Mouse (Mus musculus) liver, adult 2 months (tissue): ENCODE data around the gene Garnl3. TPM values are rescaled to one million over a fixed set of nuclear protein-coding genes. Genes with fewer than 3 reads are reported as not detected.

Source experiments
- DNase-seq: peaks from one replicate; pipeline ENCODE4 v3.0.0-alpha.2; 2011; ENCODE audit warnings: low read depth, low spot score; ENCODE audit errors: extremely low read depth
- H3K27ac ChIP-seq: fragments of 200-500 bp; replicated peaks from 2 replicates; pipeline ENCODE4 v1.5.1; 2012; ENCODE audit warnings: low read depth, mild to moderate bottlenecking, control low read depth, inconsistent platforms, low read length; ENCODE audit not compliant: insufficient read depth
- H3K27me3 ChIP-seq: fragments of 200-500 bp; 2 replicates; pipeline ENCODE4 v1.6.1; 2012; ENCODE audit warnings: mild to moderate bottlenecking, moderate library complexity, low read length, inconsistent platforms; ENCODE audit not compliant: control insufficient read depth, insufficient read depth
- H3K36me3 ChIP-seq: fragments of 200-500 bp; 2 replicates; pipeline ENCODE4 v1.6.1; 2012; ENCODE audit warnings: low read length, inconsistent platforms; ENCODE audit not compliant: control insufficient read depth, insufficient read depth
- H3K4me1 ChIP-seq: fragments of 200-500 bp; 2 replicates; pipeline ENCODE4 v1.6.1; 2011; ENCODE audit warnings: low read length; ENCODE audit not compliant: control insufficient read depth, insufficient read depth
- H3K4me3 ChIP-seq: fragments of 200-500 bp; 2 replicates; pipeline ENCODE4 v1.5.1; 2011; ENCODE audit warnings: low read depth, mild to moderate bottlenecking, control low read depth, low read length, moderate library complexity; ENCODE audit not compliant: insufficient read depth
- H3K79me2 ChIP-seq: fragments of 200-500 bp; 2 replicates; pipeline ENCODE4 v1.6.1; 2012; ENCODE audit warnings: inconsistent platforms, mild to moderate bottlenecking, low read length, moderate library complexity; ENCODE audit not compliant: control insufficient read depth, insufficient read depth
- H3K9ac ChIP-seq: fragments of 200-500 bp; 2 replicates; pipeline ENCODE4 v1.6.1; 2012; ENCODE audit warnings: low read depth, mild to moderate bottlenecking, control low read depth, inconsistent platforms, low read length
- CTCF ChIP-seq: fragments of 200-500 bp; IDR thresholded peaks from 2 replicates; pipeline ENCODE4 v1.5.1; 2011; ENCODE audit warnings: low read depth, low read length, control low read depth
- POLR2A ChIP-seq: fragments of 200-500 bp; IDR thresholded peaks from 2 replicates; pipeline ENCODE4 v1.6.1; 2011; ENCODE audit warnings: low read length, control low read depth; ENCODE audit not compliant: insufficient read depth; ENCODE audit errors: extremely low read depth
- WGBS: fragments of 180-500 bp; shearing (Covaris S2); methylation state at CpG from one replicate; pipeline ENCODE4 v1.1.7; 2018; 5-methylcytosine and 5-hydroxymethylcytosine counted together
- polyA plus RNA-seq: library from polyadenylated mRNA; depleted of rRNA; stranded (reverse); fragments of >200 nt; gene quantifications from 2 replicates; pipeline ENCODE4 v1.2.3, GENCODE M21; 2012
- total RNA-seq: library from RNA; depleted of rRNA; stranded (reverse); fragments of >200 nt; gene quantifications from 2 replicates; pipeline ENCODE4 v1.2.3, GENCODE M21; 2014

The Garnl3 gene
- total and polyA plus RNA-seq, 2 experiments, result 0.11 to 0.28 TPM

GRCm38 (mm10) chr2:33053966-33054365, 77.5 kb downstream of the Garnl3 start:
- Histone ChIP-seq H3K27me3 (no peaks in the 10 kb centered on the region; the same call in 1 of the 2 replicates), H3K4me3 (no peak overlapping the region), H3K4me1 (no peaks in the 10 kb centered on the region), H3K36me3 (no peaks in the 10 kb centered on the region), H3K79me2 (no peaks in the 10 kb centered on the region), H3K9ac (no peak overlapping the region), H3K27ac (no peak overlapping the region)
- WGBS, result 58% methylated on average over 10 of the region's 10 CpGs
- TF ChIP-seq POLR2A (no peak), CTCF (no peak)
- no peak for DNase-seq

GRCm38 (mm10) chr2:33047360-33047759, 84.1 kb downstream of the Garnl3 start:
- Histone ChIP-seq H3K9ac (no peak overlapping the region), H3K79me2 (no peaks in the 10 kb centered on the region), H3K4me3 (no peak overlapping the region), H3K36me3 (no peaks in the 10 kb centered on the region), H3K27ac (no peak overlapping the region), H3K27me3 (no peaks in the 10 kb centered on the region; the same call in 1 of the 2 replicates), H3K4me1 (no peaks in the 10 kb centered on the region)
- 70% methylated on average over 3 of the region's 3 CpGs for WGBS
- TF ChIP-seq POLR2A, result no peak
- no peak for DNase-seq

DNA sequence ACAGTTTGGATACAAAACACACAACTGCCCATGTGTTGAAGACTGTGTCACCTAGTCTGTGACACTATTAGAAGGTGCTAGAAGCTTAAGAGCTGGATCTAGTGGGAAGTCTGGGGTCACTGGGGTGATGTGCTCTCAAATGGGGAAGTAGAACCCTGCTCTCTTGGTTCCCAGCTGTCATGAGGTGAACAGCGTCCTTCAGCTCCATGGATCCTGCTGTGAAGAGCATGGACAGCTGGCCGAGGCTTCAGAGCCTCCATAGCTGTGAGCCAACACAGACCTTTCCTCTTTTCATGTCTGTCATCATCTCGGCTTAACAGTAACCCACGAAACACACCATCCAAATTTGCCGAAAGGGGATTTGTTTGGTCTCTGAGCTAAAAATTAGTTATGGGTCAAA, 84.5 kb downstream of the Garnl3 start:
- Histone ChIP-seq H3K4me3 (no peak overlapping the region), H3K27me3 (no peaks in the 10 kb centered on the region; the same call in 1 of the 2 replicates), H3K4me1 (no peaks in the 10 kb centered on the region), H3K79me2 (no peaks in the 10 kb centered on the region), H3K27ac (no peak overlapping the region), H3K36me3 (no peaks in the 10 kb centered on the region), H3K9ac (no peak overlapping the region)
- 82% methylated on average over 5 of the region's 5 CpGs for WGBS
- TF ChIP-seq CTCF, result no peak
- TF ChIP-seq POLR2A, result no peak
- no peak for DNase-seq

- no peak for DNase-seq
- no peaks in the 10 kb centered on the region for H3K4me1 ChIP-seq
- no peaks in the 10 kb centered on the region for H3K79me2 ChIP-seq
- TF ChIP-seq POLR2A (no peak), CTCF (no peak)
- H3K4me3 ChIP-seq, result no peak overlapping the region
- H3K27ac ChIP-seq, result no peak overlapping the region
- 71% methylated on average over 3 of the region's 3 CpGs for WGBS
- no peaks in the 10 kb centered on the region for H3K36me3 ChIP-seq
- H3K27me3 ChIP-seq, result no peaks in the 10 kb centered on the region; the same call in 1 of the 2 replicates
- H3K9ac ChIP-seq, result no peak overlapping the region
Measured at GRCm38 (mm10) chr2:33045899-33046298, 85.6 kb downstream of the Garnl3 start.

GRCm38 (mm10) chr2:33042781-33043180, 88.7 kb downstream of the Garnl3 start:
- no peak overlapping the region for H3K9ac ChIP-seq
- no peak for TF ChIP-seq CTCF
- TF ChIP-seq POLR2A, result no peak
- no peaks in the 10 kb centered on the region for H3K79me2 ChIP-seq
- WGBS, result 87% methylated on average over 6 of the region's 6 CpGs
- no peaks in the 10 kb centered on the region for H3K4me1 ChIP-seq
- H3K36me3 ChIP-seq, result no peaks in the 10 kb centered on the region
- no peak overlapping the region for H3K27ac ChIP-seq
- H3K4me3 ChIP-seq, result no peak overlapping the region
- DNase-seq, result no peak
- no peaks in the 10 kb centered on the region for H3K27me3 ChIP-seq

DNA sequence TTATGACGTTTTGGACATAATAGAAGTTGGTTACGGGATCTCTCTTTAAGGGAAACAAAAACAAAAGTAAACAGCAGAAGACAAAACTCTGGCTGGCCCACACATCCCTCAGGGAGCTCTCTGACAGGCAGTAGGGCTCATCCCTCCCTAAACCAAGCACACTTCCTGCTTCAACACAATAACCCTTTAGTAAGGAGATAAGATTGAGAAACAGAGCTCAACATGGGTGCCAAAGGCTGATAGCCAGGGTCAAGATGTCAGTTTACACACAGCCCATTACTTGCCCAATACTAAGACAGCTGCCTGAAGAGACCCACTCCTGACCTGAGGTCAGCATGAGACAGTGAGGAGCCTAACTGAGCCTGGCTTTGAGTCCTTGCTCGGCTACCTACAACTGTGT, 89.9 kb downstream of the Garnl3 start:
- Histone ChIP-seq H3K4me1 (no peaks in the 10 kb centered on the region), H3K4me3 (no peak overlapping the region), H3K9ac (no peak overlapping the region), H3K36me3 (no peaks in the 10 kb centered on the region), H3K27ac (no peak overlapping the region), H3K79me2 (no peaks in the 10 kb centered on the region), H3K27me3 (no peaks in the 10 kb centered on the region)
- 50% methylated on average over 3 of the region's 3 CpGs for WGBS
- TF ChIP-seq CTCF (no peak), POLR2A (no peak)
- no peak for DNase-seq
